Mouse (Mus musculus) adrenal gland (tissue): Measurements from ENCODE around the gene Ifnl2.

Experiments used
- intact Hi-C: fragments of 180-260 bp; cut with DNase I; formaldehyde crosslinking; loops from one replicate; pipeline ENCODE4 v1.15.1; 2025

The Ifnl2 gene

GRCm38 (mm10) chr7:28492310-28492709, 17.9 kb downstream of the Ifnl2 start:
- intact Hi-C loops = no loop called here

- intact Hi-C loops = loop anchor here (2.0 kb wide), 1 partner anchor 38 kb away; no protein-coding TSS in a partner anchor
Measured at GRCm38 (mm10) chr7:28490903-28491302, 19.4 kb downstream of the Ifnl2 start.

GRCm38 (mm10) chr7:28490410-28490809, 19.8 kb downstream of the Ifnl2 start:
- intact Hi-C loops = loop anchor here (2.0 kb wide), 1 partner anchor 38 kb away; no protein-coding TSS in a partner anchor

- intact Hi-C loops = loop anchor here (5.0 kb wide), 1 partner anchor 114 kb away; no protein-coding TSS in a partner anchor
Measured at GRCm38 (mm10) chr7:28488030-28488491, 22.2 kb downstream of the Ifnl2 start.

- intact Hi-C loops = no loop called here
Measured at GRCm38 (mm10) chr7:28484192-28484591, 26.1 kb downstream of the Ifnl2 start.

GRCm38 (mm10) chr7:28482854-28483253, 27.4 kb downstream of the Ifnl2 start:
- intact Hi-C loops = no loop called here

- intact Hi-C loops = no loop called here
Measured at GRCm38 (mm10) chr7:28478854-28479253, 31.4 kb downstream of the Ifnl2 start.

- intact Hi-C loops = no loop called here
Measured at GRCm38 (mm10) chr7:28477363-28477762, 32.9 kb downstream of the Ifnl2 start.

GRCm38 (mm10) chr7:28476191-28476590, 34.1 kb downstream of the Ifnl2 start:
- intact Hi-C loops = no loop called here

GRCm38 (mm10) chr7:28467213-28467751, 43.0 kb downstream of the Ifnl2 start:
- intact Hi-C loops = no loop called here

GRCm38 (mm10) chr7:28466721-28467212, 43.5 kb downstream of the Ifnl2 start:
- intact Hi-C loops = no loop called here

- intact Hi-C loops = no loop called here
Measured at GRCm38 (mm10) chr7:28464416-28465212, 45.6 kb downstream of the Ifnl2 start.

- intact Hi-C loops = no loop called here
Measured at GRCm38 (mm10) chr7:28462769-28463168, 47.5 kb downstream of the Ifnl2 start.

GRCm38 (mm10) chr7:28460361-28460760, 49.9 kb downstream of the Ifnl2 start:
- intact Hi-C loops = no loop called here
